8 mouse cellular contexts compared by ENCODE assay signal in genomic region chr19:43570831-43571790, GRCm38 (mm10). TPM values are rescaled to one million over a fixed set of nuclear protein-coding genes. Genes with fewer than 3 reads are reported as not detected.
DNase-seq lines count a peak whose midpoint lies in the region; ATAC-seq lines count a peak whose summit lies in the region.

No protein-coding gene starts in this region.

- no peaks in the 10 kb centered on the region for H3K4me1 ChIP-seq in brown adipose tissue, adult 24 weeks (ENCODE audit: control insufficient read depth, insufficient read depth, insufficient read length, low read length)
- H3K4me1 ChIP-seq in heart, embryonic 14.5 days (ENCODE audit: control insufficient read depth in 2 of 2, insufficient read depth in 2 of 2, low read length in 2 of 2), result peaks cover 0 to 2% of the 10 kb centered on the region in 2 experiments; a peak in 1 of 4 replicates
- H3K4me1 ChIP-seq in liver, embryonic 12.5 days, result no peaks in the 10 kb centered on the region

- 15% methylated on average over 32 of the region's 32 CpGs for WGBS in heart, embryonic 14.5 days
- 14% methylated on average over 32 of the region's 32 CpGs for WGBS in liver, embryonic 12.5 days (ENCODE audit: insufficient replicate concordance)

- ATAC-seq in erythroid progenitor cell, adult 5-6 weeks (replicated peaks; ENCODE audit: low FRiP score, poor library complexity, severe bottlenecking), result peak; percentile 76; the same call in 1 of the 2 replicates
- no peak; the same call in 1 of the 2 replicates for ATAC-seq in heart, embryonic 14.5 days (ENCODE audit: insufficient number of reproducible peaks, insufficient read depth, low FRiP score, low read depth)
- ATAC-seq in liver, embryonic 12.5 days, result 0 out of 2 replicates have a peak, but pooled peaks have one; percentile 32

- H3K36me3 ChIP-seq in heart, embryonic 14.5 days (ENCODE audit: control insufficient read depth, insufficient read depth, low read length), result no peaks in the 10 kb centered on the region
- H3K36me3 ChIP-seq in liver, embryonic 12.5 days, result no peaks in the 10 kb centered on the region
- H3K36me3 ChIP-seq in splenic B cell, adult 2 months (ENCODE audit: control insufficient read depth, insufficient read depth, low read length, poor library complexity, severe bottlenecking), result no peaks in the 10 kb centered on the region

- H3K27ac ChIP-seq in brown adipose tissue, adult 24 weeks (replicated peaks; ENCODE audit: low read depth, low read length), result no peak overlapping the region
- no peak overlapping the region for H3K27ac ChIP-seq in heart, embryonic 14.5 days (replicated peaks in 1 of 2; ENCODE audit: control insufficient read depth in 1 of 2, insufficient read depth in 1 of 2, low read depth in 2 of 2, low read length in 2 of 2)
- H3K27ac ChIP-seq in liver, embryonic 12.5 days, result no peak overlapping the region

- peak; percentile 42 to 63 for DNase-seq in CD8-positive naive resting alpha-beta T cell, adult 2 months (ENCODE audit: low read depth in 2 of 2, low spot score in 2 of 2)
- peak; percentile 84 for DNase-seq in kidney, postnatal 10 days
- peak; percentile 81 for DNase-seq in naive thymus-derived CD4-positive, alpha-beta T cell, adult 2 months (ENCODE audit: low read depth)
- DNase-seq in splenic B cell, adult 2 months (ENCODE audit: low read depth, low spot score), result peak; percentile 80

- peak overlapping the region; percentile 85 for H3K4me2 ChIP-seq in heart, embryonic 14.5 days (ENCODE audit: low read length)
- peak overlapping the region; percentile 68 for H3K4me2 ChIP-seq in liver, embryonic 12.5 days

- peak overlapping the region; percentile 54 for H3K9ac ChIP-seq in heart, embryonic 14.5 days (ENCODE audit: low read length)
- H3K9ac ChIP-seq in liver, embryonic 12.5 days, result no peak overlapping the region

- peak overlapping the region; percentile 52 for H3K4me3 ChIP-seq in brown adipose tissue, adult 24 weeks (ENCODE audit: insufficient read depth, low read depth, low read length)
- H3K4me3 ChIP-seq in heart, embryonic 14.5 days (ENCODE audit: control insufficient read depth in 1 of 2, insufficient read depth in 1 of 2, low read depth in 1 of 2, low read length in 2 of 2), result peak overlapping the region; percentile 42 to 51
- H3K4me3 ChIP-seq in liver, embryonic 12.5 days, result peak overlapping the region; percentile 34

- no peaks in the 10 kb centered on the region for H3K9me3 ChIP-seq in heart, embryonic 14.5 days (ENCODE audit: control insufficient read depth, low read length)
- H3K9me3 ChIP-seq in liver, embryonic 12.5 days (replicated peaks), result no peaks in the 10 kb centered on the region

- peaks cover 52% of the 10 kb centered on the region for H3K27me3 ChIP-seq in heart, embryonic 14.5 days (ENCODE audit: control insufficient read depth, insufficient read depth, low read length)
- H3K27me3 ChIP-seq in liver, embryonic 12.5 days (replicated peaks), result peaks cover 85% of the 10 kb centered on the region
- 0 out of 2 replicates have a peak, but pooled peaks cover 2% of the 10 kb centered on the region for H3K27me3 ChIP-seq in splenic B cell, adult 2 months (ENCODE audit: control insufficient read depth, insufficient read depth, low read length, poor library complexity, severe bottlenecking)

RNA-seq across cellular contexts. Expression of gene Nkx2-3, which starts 41.0 kb away (rescaled TPM):
- polyA plus RNA-seq in brown adipose tissue, adult 24 weeks (2012; ENCODE audit: insufficient read depth, insufficient read length, missing spikeins), result not detected in 2 replicates
- 1.3 TPM in 1 of 2 replicates, not detected in the other for total RNA-seq in erythroid progenitor cell, adult 5-6 weeks (2015; ENCODE audit: low replicate concordance)
- not detected in 2 replicates for total RNA-seq in erythroid progenitor cell, adult 5-6 weeks (2017; ENCODE audit: low replicate concordance)
- polyA plus RNA-seq in heart, embryonic 14.5 days (2014; fragmentation: Nextera tagmentation; extraction: Ambion mirVana), result not detected in 2 replicates
- polyA plus RNA-seq in liver, embryonic 12.5 days (2016; fragmentation: Nextera tagmentation; extraction: Ambion mirVana), result 0.33 and 1.2 TPM in 2 replicates

RNA-seq across cellular contexts. Expression of gene Got1, which starts 46.7 kb away (rescaled TPM):
- 21.7 and 26.5 TPM in 2 replicates for polyA plus RNA-seq in brown adipose tissue, adult 24 weeks (2012; ENCODE audit: insufficient read depth, insufficient read length, missing spikeins)
- total RNA-seq in erythroid progenitor cell, adult 5-6 weeks (2015; ENCODE audit: low replicate concordance), result 6.8 and 9.6 TPM in 2 replicates
- 6.4 TPM in 1 of 2 replicates, not detected in the other for total RNA-seq in erythroid progenitor cell, adult 5-6 weeks (2017; ENCODE audit: low replicate concordance)
- polyA plus RNA-seq in heart, embryonic 14.5 days (2014; fragmentation: Nextera tagmentation; extraction: Ambion mirVana), result 149 and 168 TPM in 2 replicates
- 24.0 and 27.6 TPM in 2 replicates for polyA plus RNA-seq in liver, embryonic 12.5 days (2016; fragmentation: Nextera tagmentation; extraction: Ambion mirVana)
